Mouse (Mus musculus) forebrain, postnatal 0 days (tissue): ENCODE results near the gene Mink1. TPM values are rescaled to one million over a fixed set of nuclear protein-coding genes. Genes with fewer than 3 reads are reported as not detected.
A peak's percentile ranks its signal among the peaks of the same experiment; 100 is the strongest.

Experiments
- ATAC-seq: fragments of 200-750 bp; cut with Nextera tagmentation; 2 replicates; pipeline ENCODE4 v1.8.0; 2017; ENCODE audit warnings: mild to moderate bottlenecking, moderate library complexity
- DNase-seq: peaks from one replicate; pipeline ENCODE4 v3.0.0-alpha.2; 2015
- H3K27ac ChIP-seq: fragments of 300-500 bp; sonication (generic); 2 replicates; pipeline ENCODE4 v1.5.1; 2014; ENCODE audit warnings: low read depth, mild to moderate bottlenecking, antibody characterized with exemption, low read length, moderate library complexity, mixed read lengths
- H3K27me3 ChIP-seq: fragments of 300-500 bp; sonication (generic); 2 replicates; pipeline ENCODE4 v1.6.1; 2014; ENCODE audit warnings: mild to moderate bottlenecking, low read length, mixed read lengths; ENCODE audit not compliant: insufficient read depth
- H3K36me3 ChIP-seq: fragments of 300-500 bp; sonication (generic); 2 replicates; pipeline ENCODE4 v1.6.1; 2014; ENCODE audit warnings: mild to moderate bottlenecking, moderate library complexity; ENCODE audit not compliant: insufficient read depth
- H3K4me1 ChIP-seq: fragments of 300-500 bp; sonication (generic); 2 replicates; pipeline ENCODE4 v1.6.1; 2014; ENCODE audit warnings: antibody characterized with exemption; ENCODE audit not compliant: insufficient read depth
- H3K4me2 ChIP-seq: fragments of 300-500 bp; sonication (generic); 2 replicates; pipeline ENCODE4 v1.6.1; 2014; ENCODE audit warnings: low read depth, mild to moderate bottlenecking, moderate library complexity
- H3K4me3 ChIP-seq: fragments of 300-500 bp; sonication (generic); 2 replicates; pipeline ENCODE4 v1.5.1; 2014; ENCODE audit warnings: low read depth, low read length, mixed read lengths
- H3K9ac ChIP-seq: fragments of 300-500 bp; sonication (generic); 2 replicates; pipeline ENCODE4 v1.6.1; 2014; ENCODE audit warnings: mild to moderate bottlenecking
- H3K9me3 ChIP-seq: fragments of 300-500 bp; sonication (generic); 2 replicates; pipeline ENCODE4 v1.6.1; 2016; ENCODE audit warnings: low read length
- CTCF ChIP-seq: sonication (generic); IDR thresholded peaks from 2 replicates; pipeline ENCODE4 v1.5.1; 2016; ENCODE audit warnings: antibody characterized with exemption, control low read depth, low read depth
- WGBS: fragments of 180-500 bp; shearing (Covaris S2); extraction: QIAGEN DNeasy Blood & Tissue Kit; methylation state at CpG from one replicate; pipeline ENCODE4 v1.1.7; 2014; 5-methylcytosine and 5-hydroxymethylcytosine counted together
- polyA plus RNA-seq: library from polyadenylated mRNA; unstranded; fragments of >200 nt; fragmentation: Nextera tagmentation; extraction: Ambion mirVana; gene quantifications from 2 replicates; pipeline ENCODE4 v1.2.1, GENCODE M21; 2015
- total RNA-seq: library from RNA; depleted of rRNA; stranded (reverse); fragments of >200 nt; gene quantifications from 2 replicates; pipeline ENCODE4 v1.2.3, GENCODE M21; 2014

Gene Mink1
- total and polyA plus RNA-seq, 2 experiments from 2014 or later, result 15.0 to 81.2 TPM

DNA sequence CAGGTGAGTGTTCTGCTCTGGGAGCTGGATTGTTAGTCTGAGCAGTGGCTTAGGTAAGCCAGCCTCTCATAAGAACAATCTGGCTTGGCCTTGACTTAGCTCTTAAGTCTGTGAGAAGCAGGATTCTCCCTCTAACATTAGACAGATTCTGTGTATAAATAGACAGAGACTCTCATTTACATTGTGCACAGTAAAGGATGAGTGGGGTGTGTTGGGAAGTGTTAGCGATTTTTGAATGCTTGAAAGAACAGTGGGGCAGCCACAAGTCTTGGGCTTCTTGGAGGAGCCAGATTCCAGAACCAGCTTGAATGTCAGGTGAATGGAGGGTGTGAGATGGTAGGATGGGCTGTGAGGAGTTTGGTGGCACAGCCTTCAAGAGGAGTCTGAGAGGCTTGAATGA is 9.0 kb downstream of the Mink1 start:
- TF ChIP-seq CTCF, result no peak
- Histone ChIP-seq H3K27me3 (no peaks in the 10 kb centered on the region), H3K9ac (no peak overlapping the region), H3K27ac (no peak overlapping the region), H3K36me3 (0 out of 2 replicates have a peak, but pooled peaks cover 3% of the 10 kb centered on the region), H3K4me2 (no peak overlapping the region), H3K9me3 (no peaks in the 10 kb centered on the region), H3K4me3 (no peak overlapping the region), H3K4me1 (no peaks in the 10 kb centered on the region)
- no peak for ATAC-seq
- DNase-seq, result no peak
- WGBS, result 80% methylated on average over 1 of the region's 1 CpGs

- WGBS, result 75% methylated on average over 5 of the region's 5 CpGs
- no peak for ATAC-seq
- no peak overlapping the region for H3K9ac ChIP-seq
These were observed 9.7 kb downstream of the Mink1 start for GRCm38 (mm10) chr11:70572348-70572902.

GRCm38 (mm10) chr11:70573872-70574271 is 11.2 kb downstream of the Mink1 start:
- Histone ChIP-seq H3K27ac (peak overlapping the region; percentile 17; the same call in 1 of the 2 replicates), H3K36me3 (no peaks in the 10 kb centered on the region)

More at GRCm38 (mm10) chr11:70572348-70572902, 9.7 kb downstream of the Mink1 start:
- no peak for TF ChIP-seq CTCF
- Histone ChIP-seq H3K4me1 (no peaks in the 10 kb centered on the region), H3K27me3 (no peaks in the 10 kb centered on the region), H3K9me3 (no peaks in the 10 kb centered on the region), H3K4me3 (no peak overlapping the region), H3K4me2 (no peak overlapping the region), H3K27ac (no peak overlapping the region), H3K36me3 (no peaks in the 10 kb centered on the region)
- no peak for DNase-seq

GRCm38 (mm10) chr11:70577201-70577600 is 14.5 kb downstream of the Mink1 start:
- H3K9ac ChIP-seq, result no peak overlapping the region
- H3K36me3 ChIP-seq, result no peaks in the 10 kb centered on the region
- no peak overlapping the region for H3K4me3 ChIP-seq
- no peak overlapping the region for H3K27ac ChIP-seq
- H3K27me3 ChIP-seq, result no peaks in the 10 kb centered on the region
- H3K4me1 ChIP-seq, result peaks cover 4% of the 10 kb centered on the region; the same call in 1 of the 2 replicates
- no peak for TF ChIP-seq CTCF
- ATAC-seq (no peak), DNase-seq (no peak)
- no peaks in the 10 kb centered on the region for H3K9me3 ChIP-seq
- 75% methylated on average over 3 of the region's 3 CpGs for WGBS
- no peak overlapping the region for H3K4me2 ChIP-seq

More at GRCm38 (mm10) chr11:70573872-70574271, 11.2 kb downstream of the Mink1 start:
- Histone ChIP-seq H3K27me3 (no peaks in the 10 kb centered on the region), H3K4me3 (no peak overlapping the region), H3K4me2 (no peak overlapping the region), H3K9me3 (no peaks in the 10 kb centered on the region), H3K9ac (no peak overlapping the region), H3K4me1 (no peaks in the 10 kb centered on the region)
- ATAC-seq, result peak; percentile 38; the same call in 1 of the 2 replicates
- no peak for DNase-seq
- WGBS, result 24% methylated on average over 6 of the region's 6 CpGs
- no peak for TF ChIP-seq CTCF

GRCm38 (mm10) chr11:70578962-70579361 is 16.3 kb downstream of the Mink1 start:
- H3K36me3 ChIP-seq, result no peaks in the 10 kb centered on the region
- H3K27me3 ChIP-seq, result no peaks in the 10 kb centered on the region
- H3K4me1 ChIP-seq, result peaks cover 9% of the 10 kb centered on the region
- no peaks in the 10 kb centered on the region for H3K9me3 ChIP-seq
- H3K27ac ChIP-seq, result no peak overlapping the region
- 86% methylated on average over 6 of the region's 6 CpGs for WGBS
- H3K4me2 ChIP-seq, result no peak overlapping the region
- DNase-seq (no peak), ATAC-seq (no peak)
- TF ChIP-seq CTCF, result no peak
- no peak overlapping the region for H3K9ac ChIP-seq
- H3K4me3 ChIP-seq, result no peak overlapping the region

GRCm38 (mm10) chr11:70579710-70580357 is 17.2 kb downstream of the Mink1 start:
- no peak overlapping the region for H3K9ac ChIP-seq
- WGBS, result 78% methylated on average over 9 of the region's 9 CpGs
- peaks cover 9% of the 10 kb centered on the region for H3K4me1 ChIP-seq
- DNase-seq, result no peak
- no peak for ATAC-seq
- H3K9me3 ChIP-seq, result no peaks in the 10 kb centered on the region
- H3K4me3 ChIP-seq, result no peak overlapping the region
- no peaks in the 10 kb centered on the region for H3K36me3 ChIP-seq
- H3K27me3 ChIP-seq, result no peaks in the 10 kb centered on the region
- no peak for TF ChIP-seq CTCF
- H3K27ac ChIP-seq, result no peak overlapping the region
- H3K4me2 ChIP-seq, result no peak overlapping the region

DNA sequence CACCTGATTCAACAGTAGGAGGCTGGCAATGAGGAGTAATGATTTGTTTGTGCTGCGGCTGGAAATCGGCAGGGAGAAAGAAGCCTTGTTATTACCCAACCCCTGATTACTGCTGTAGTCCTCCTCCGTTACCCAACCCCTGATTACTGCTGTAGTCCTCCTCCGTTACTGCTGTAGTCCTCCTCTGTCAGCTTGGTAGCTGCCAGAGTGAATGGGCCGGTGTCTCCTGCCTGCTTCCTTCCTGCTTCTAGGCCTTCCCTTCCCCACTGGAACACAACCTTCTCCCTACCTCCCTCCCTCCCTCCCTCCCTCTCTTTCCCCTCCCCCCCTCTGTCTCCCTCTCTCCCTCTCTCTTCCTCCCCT is 17.7 kb downstream of the Mink1 start:
- Histone ChIP-seq H3K36me3 (no peaks in the 10 kb centered on the region), H3K4me1 (peaks cover 9% of the 10 kb centered on the region), H3K4me3 (no peak overlapping the region), H3K9me3 (no peaks in the 10 kb centered on the region), H3K27me3 (no peaks in the 10 kb centered on the region), H3K27ac (no peak overlapping the region), H3K9ac (no peak overlapping the region), H3K4me2 (no peak overlapping the region)
- DNase-seq, result no peak
- no peak for TF ChIP-seq CTCF
- WGBS, result 42% methylated on average over 5 of the region's 5 CpGs
- ATAC-seq, result no peak
